Mouse (Mus musculus) large intestine, adult 2 months (tissue): Measurements from ENCODE around the gene Pla2g4b. TPM values are rescaled to one million over a fixed set of nuclear protein-coding genes. Genes with fewer than 3 reads are reported as not detected.

Source experiments
- DNase-seq: peaks from one replicate; pipeline ENCODE4 v3.0.0-alpha.2; 2012; ENCODE audit warnings: low read depth, low spot score
- WGBS: fragments of 180-500 bp; shearing (Covaris S2); methylation state at CpG from one replicate; pipeline ENCODE4 v1.1.7; 2018; 5-methylcytosine and 5-hydroxymethylcytosine counted together
- polyA plus RNA-seq: library from polyadenylated mRNA; depleted of rRNA; stranded (reverse); fragments of >200 nt; gene quantifications from 2 replicates; pipeline ENCODE4 v1.2.3, GENCODE M21; 2012

The Pla2g4b gene
- polyA plus RNA-seq, 1 experiment, result 3.2 TPM

GRCm38 (mm10) chr2:120058818-120059217, 25.6 kb downstream of the Pla2g4b start:
- DNase-seq, result no peak
- 68% methylated on average over 4 of the region's 4 CpGs for WGBS

GRCm38 (mm10) chr2:120059466-120059865, 26.2 kb downstream of the Pla2g4b start:
- no peak for DNase-seq
- WGBS, result 93% methylated on average over 3 of the region's 3 CpGs

DNA sequence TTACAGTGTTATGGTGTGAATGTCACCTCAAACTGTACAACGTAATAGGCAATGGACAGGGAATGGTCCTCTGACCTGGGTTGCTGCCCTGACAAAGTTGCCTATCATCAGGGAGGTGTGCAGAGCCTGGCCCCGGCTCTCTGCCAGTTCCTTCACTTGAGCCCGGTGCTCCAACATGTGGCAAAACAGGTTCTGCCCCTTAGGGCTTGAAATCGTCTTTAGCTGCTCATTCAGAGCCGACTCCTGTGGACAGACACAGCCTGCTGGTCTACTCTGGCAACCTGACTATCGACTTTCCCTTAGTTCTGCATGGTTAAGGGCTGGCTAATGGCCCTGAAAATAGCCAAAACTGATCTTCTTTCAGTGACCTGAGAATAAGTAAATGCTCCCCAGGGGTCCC, 27.0 kb downstream of the Pla2g4b start:
- 34% methylated on average over 6 of the region's 6 CpGs for WGBS
- no peak for DNase-seq

- 81% methylated on average over 9 of the region's 9 CpGs for WGBS
- no peak for DNase-seq
Measured at GRCm38 (mm10) chr2:120060651-120061050, 27.4 kb downstream of the Pla2g4b start.

- no peak for DNase-seq
- 88% methylated on average over 8 of the region's 8 CpGs for WGBS
Measured at GRCm38 (mm10) chr2:120062248-120062647, 29.0 kb downstream of the Pla2g4b start.

GRCm38 (mm10) chr2:120064639-120065038, 31.4 kb downstream of the Pla2g4b start:
- WGBS, result 70% methylated on average over 6 of the region's 6 CpGs
- DNase-seq, result no peak

DNA sequence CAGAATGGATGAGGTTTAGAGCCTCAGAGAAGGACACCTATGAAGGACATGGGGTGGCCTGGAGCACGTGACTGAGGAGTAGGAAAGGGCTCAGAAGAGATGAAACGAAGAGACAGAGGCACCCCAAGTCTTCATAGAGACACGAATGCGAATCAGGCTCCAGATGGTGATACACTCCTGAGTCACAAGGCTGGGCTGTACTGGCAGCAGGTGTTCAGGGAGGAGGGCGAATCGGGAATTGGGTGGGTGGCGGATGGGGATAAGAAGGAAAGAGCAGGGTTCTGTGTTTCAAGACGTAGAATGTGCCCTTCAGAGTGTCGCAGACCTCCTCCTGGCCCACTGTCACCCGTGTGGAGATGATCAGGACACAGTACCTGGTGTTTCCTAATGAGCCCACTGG, 32.0 kb downstream of the Pla2g4b start:
- DNase-seq, result no peak
- 92% methylated on average over 10 of the region's 10 CpGs for WGBS

GRCm38 (mm10) chr2:120066224-120066623, 33.0 kb downstream of the Pla2g4b start:
- no peak for DNase-seq
- WGBS, result 37% methylated on average over 3 of the region's 3 CpGs

GRCm38 (mm10) chr2:120068555-120069465, 35.6 kb downstream of the Pla2g4b start:
- 56% methylated on average over 16 of the region's 16 CpGs for WGBS
- DNase-seq, result no peak

GRCm38 (mm10) chr2:120069466-120069990, 36.3 kb downstream of the Pla2g4b start:
- WGBS, result 72% methylated on average over 8 of the region's 8 CpGs
- DNase-seq, result no peak

DNA sequence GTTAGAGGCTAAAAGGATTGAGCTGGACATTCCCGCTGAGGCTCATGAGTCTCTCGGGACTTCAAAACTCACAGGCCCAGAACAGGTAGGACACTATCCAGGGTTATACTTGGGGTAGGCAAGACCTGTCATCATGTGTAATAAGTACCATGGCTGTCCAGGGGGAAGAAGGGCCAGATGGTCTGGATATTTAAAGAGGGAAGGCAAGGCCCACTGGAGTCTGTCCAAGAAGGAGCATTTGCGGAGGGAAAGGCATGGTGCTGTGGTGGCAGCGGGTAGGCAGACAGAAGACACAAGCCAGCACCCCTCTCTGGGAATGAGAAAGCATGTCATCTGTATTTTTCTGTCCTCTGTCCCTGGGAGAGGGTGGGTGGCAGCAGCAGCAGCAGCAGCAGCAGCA, 40.9 kb downstream of the Pla2g4b start:
- no peak for DNase-seq
- 92% methylated on average over 4 of the region's 4 CpGs for WGBS

- no peak for DNase-seq
- 3% methylated on average over 36 of the region's 36 CpGs for WGBS
Measured at GRCm38 (mm10) chr2:120076076-120076705, 43.0 kb downstream of the Pla2g4b start.

DNA sequence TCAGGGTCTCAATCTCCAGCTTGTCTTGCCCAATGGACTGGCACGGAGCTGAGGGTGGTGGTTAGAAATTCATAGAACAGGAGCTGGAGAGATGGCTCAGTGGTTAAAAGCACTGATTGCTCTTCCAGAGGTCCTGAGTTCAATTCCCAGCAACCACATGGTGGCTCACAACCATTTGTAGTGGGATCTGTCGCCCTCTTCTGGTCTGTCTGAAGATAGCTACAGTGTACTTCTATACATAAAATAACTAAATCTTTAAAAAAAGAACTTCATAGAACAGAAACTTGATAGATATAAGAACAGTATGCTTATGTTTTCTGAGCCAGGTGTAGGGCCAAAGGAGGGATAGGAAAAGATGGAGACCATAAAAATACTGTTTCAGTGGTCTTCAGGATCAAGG, 49.2 kb downstream of the Pla2g4b start:
- 80% methylated on average over 2 of the region's 2 CpGs for WGBS
- DNase-seq, result no peak

DNA sequence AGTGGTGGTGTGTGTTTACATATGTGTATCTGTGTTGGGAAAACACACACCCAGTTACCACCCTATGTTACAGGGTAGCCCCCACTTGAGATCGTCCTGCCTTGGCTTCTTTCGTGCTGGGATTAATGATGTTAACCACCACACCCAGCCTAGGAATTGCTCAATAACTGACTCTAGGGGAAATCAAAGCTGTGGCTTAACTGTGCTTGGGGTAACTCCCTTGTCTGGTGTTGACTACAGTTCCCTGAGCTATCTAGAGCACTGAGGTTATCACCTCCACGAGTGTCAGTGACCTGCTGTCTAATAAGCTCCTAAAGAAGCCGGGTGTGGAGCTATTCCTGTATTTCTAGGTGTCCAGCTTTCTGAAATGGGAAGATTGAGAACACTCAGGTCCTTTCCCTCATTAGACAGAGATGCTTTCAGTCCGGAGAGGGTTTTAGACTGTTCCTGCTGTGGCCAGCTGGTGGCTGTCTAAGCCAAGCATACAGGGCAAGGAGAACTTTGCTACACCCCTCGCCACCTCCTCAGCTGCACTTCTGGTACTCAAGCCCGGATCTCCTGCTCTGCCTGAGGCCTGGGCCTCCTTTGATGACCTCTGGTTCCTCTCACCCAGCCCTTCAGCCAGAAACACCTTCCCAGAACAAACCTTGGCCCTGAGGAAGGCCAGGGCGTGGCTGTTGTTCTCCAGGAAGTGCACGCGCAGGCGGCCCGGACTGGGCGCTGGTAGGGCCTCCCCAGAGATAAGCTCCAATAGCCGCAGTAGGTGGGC, 51.6 kb downstream of the Pla2g4b start:
- 24% methylated on average over 14 of the region's 14 CpGs for WGBS

GRCm38 (mm10) chr2:120086038-120086437, 52.8 kb downstream of the Pla2g4b start:
- no peak for DNase-seq
- 88% methylated on average over 3 of the region's 3 CpGs for WGBS

More for the DNA sequence above, 51.6 kb downstream of the Pla2g4b start:
- peak; percentile 53 for DNase-seq

- DNase-seq, result no peak
- WGBS, result 73% methylated on average over 3 of the region's 3 CpGs
Measured at GRCm38 (mm10) chr2:120087391-120087790, 54.2 kb downstream of the Pla2g4b start.

GRCm38 (mm10) chr2:120087897-120088296, 54.7 kb downstream of the Pla2g4b start:
- WGBS, result 93% methylated on average over 2 of the region's 2 CpGs

GRCm38 (mm10) chr2:120090979-120091378, 57.8 kb downstream of the Pla2g4b start:
- no peak for DNase-seq
- WGBS, result 95% methylated on average over 17 of the region's 17 CpGs

More at GRCm38 (mm10) chr2:120087897-120088296, 54.7 kb downstream of the Pla2g4b start:
- no peak for DNase-seq
